Mouse (Mus musculus) left cerebral cortex, adult 18-20 months (tissue): ENCODE measurements at regions not wholly inside any gene's neighbourhood (a gene's known extent, or its start where the extent isn't known, plus 50 kb on each side); places are given as distances from the start of the nearest gene placed in this dataset.
A peak's percentile ranks its signal among the peaks of the same experiment; 100 is the strongest.
"Not testable (repeated sequence)": the region's sequence is repeated elsewhere in the genome, so short reads cannot be mapped to it uniquely, and the experiment has no call there.

Experiments
- DNase-seq, 2 experiments: peaks; one replicate each; pipeline ENCODE4 v3.0.0; 2021 to 2022; ENCODE audit warnings: low spot score in 2 of 2, mixed read lengths in 1 of 2

DNA sequence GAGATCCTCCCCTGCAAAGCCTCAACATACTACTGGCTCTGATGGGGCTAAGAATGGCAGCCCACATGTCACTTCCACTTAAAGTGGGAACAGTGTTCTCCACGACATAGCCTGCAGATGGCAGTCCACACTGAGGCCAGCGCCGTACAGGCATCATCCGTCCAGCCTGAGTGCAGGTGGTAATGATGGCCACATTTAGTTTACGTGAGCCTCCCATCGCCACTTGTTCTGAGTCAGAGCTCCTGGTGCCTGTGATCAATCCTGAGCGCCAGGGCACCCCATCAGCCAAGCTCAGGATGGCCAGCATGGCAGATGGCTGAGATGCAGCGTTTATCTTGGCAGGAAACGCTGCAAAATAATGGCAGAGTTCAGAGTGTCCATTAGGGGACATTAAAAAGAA lies 159.6 kb downstream of the Adgrd1 start:
- peak in 1 of 2 experiments; percentile 20 for DNase-seq

GRCm38 (mm10) chr5:129257206-129257605 lies 160.7 kb downstream of the Adgrd1 start:
- no peak for DNase-seq

- no peak for DNase-seq
These were observed 164.1 kb downstream of the Adgrd1 start for GRCm38 (mm10) chr5:129260689-129261088.

DNA sequence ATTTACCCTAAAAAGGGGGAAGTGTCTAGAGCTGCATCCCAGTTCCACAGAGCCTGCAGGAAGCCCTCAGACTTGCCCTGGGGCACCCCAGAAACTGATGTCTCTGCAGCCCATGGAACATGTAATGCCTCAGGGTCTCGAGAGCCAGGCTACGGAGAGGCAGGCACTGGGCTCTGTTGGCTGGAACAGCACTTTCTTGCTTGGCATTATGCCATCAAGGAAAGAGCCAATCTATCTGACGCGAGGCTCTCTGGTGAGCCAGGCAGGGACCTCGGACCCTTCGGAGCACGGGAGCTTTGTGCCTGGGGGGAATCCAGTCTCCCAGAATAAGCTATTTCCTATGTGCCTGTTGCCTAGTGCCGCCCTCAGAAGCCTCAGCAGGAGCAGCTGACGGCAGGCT lies 166.6 kb downstream of the Adgrd1 start:
- DNase-seq: no peak

DNA sequence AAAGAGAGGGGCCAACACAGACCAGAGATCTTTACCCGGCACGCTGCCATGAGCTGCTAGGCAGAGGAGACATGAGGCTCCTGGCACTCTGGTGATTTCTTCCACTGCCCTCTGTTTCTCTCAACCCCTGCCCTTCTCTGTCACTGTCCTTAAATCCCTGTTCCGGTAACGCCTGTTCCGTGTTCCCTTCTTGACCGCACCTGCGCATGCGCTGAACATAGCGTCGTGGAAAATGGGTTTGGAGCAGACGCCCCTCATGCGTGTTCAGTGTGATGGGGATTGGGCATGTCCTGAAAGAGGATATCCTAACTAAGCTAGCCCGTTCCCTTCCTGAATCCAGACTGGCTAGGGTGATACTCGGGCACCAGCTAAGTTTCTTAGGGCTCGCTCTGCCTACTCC lies 167.8 kb downstream of the Adgrd1 start:
- DNase-seq: no peak

DNA sequence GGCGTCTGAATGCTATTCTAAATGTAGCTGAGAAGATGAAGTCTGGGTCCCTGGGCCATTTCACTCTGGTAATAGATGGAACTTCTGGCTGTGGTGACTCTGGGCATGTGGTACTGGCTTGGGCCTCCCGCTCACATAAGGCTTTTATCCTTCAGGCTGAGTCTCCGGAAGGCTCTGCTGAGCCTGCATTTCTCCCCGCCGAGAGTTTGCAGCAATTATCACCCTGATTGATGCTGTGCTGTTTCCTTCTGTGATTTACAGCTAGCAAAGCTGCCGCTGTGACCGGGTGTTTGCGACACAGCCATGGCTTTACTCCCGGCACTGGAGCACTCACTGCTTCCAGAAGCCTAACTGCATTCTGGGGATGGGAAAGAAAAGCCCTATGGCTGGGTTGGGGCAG lies 171.9 kb downstream of the Adgrd1 start:
- peak in 1 of 2 experiments; percentile 7 for DNase-seq

DNA sequence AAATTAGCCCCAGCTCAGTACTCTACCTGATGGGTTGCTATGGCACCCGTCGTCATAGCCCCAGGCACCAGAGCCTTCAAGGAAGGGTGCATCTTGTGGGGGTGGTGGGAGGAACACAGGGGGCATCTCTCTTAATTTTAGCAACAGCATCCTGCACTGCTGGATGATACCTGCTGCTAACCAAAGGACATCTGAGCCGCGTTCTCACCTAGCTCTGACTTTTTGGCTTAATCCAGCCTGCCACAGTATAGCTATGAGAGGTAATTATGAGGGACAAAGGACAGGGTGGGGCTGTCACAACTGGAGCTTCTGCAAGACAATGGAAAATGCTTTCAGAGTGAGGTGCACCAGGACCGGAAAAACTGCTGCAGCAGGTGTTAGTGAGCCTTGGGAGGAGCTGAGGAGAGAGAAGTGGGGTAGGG lies 173.5 kb downstream of the Adgrd1 start:
- no peak for DNase-seq

DNA sequence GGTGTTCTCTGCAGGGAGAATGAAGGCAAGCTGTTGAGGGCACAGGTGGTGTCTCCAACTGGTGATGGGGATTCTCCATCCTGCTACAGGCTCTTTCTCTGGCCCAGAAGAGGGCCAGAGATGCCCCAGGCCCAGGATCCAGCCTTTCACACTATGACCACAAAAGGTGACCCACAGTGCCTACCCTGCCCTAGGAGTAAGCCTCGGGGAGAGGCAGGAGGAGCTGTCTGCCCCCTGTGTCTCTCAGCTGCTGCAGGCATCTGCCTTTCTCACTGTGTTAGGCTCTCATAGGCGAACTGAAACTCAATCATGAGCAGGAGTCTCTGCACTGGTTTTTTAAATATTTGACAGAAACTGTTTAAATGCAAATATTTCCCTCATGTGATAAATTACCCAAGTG lies 184.9 kb downstream of the Adgrd1 start:
- DNase-seq: no peak

DNA sequence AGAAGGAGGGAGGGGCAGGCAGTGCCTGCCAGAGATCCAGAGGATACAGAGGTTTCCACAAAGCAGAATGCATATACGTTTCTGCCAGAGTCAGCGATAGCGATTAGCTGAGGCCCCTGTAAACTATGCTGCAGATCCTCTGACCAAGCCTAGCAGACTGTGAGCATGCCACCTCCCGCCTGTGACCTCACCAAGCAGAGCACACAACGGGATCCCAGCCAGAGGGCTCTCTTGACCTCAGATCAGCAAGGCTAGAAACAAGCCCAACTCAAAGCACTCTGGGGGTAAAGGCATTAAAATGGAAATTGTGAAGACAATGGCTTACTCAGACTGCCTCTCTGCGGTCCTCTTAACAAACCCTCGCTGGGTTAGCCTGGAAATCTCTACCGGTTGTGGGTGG lies 185.6 kb downstream of the Adgrd1 start:
- DNase-seq: no peak

- no peak for DNase-seq
These were observed 186.3 kb downstream of the Adgrd1 start for GRCm38 (mm10) chr5:129282826-129283225.

DNA sequence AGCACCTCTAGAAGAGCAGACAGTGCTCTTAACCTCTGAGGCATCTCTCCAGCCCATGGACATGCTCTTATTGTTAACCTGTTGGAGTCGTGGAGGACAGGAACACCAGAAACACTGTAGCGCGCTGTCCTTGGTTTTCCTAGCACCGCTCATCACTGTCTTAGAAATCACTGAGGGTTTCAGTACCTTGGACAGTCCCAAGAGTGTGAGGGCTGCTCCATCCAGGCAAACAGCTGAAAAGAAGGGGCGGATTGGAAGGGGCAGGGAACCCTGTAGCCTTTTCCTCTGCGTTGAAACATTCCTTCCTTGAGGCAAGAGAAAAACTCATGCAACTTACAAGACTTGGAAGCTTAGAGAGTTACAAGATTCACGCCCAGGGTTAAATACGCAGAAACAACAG lies 190.9 kb downstream of the Adgrd1 start:
- no peak for DNase-seq

DNA sequence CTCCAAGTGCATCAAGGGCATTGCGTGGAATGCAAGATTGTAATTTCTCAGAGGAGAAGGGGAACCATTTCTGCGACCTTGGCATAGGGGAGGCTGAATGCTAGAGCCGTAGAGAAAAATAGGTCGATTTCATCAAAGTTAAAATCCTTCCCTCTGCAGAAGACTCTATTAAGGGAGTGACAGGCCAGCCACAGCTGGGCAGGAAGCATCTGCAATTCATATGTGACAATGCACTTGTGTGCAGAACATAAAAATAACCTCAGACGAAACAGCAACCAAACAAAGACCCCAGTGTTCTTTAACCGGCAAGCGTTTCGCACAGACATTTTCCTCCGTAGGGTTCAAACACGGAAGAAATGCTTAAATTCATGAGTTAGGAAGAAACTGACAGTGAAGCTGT lies 196.3 kb downstream of the Adgrd1 start:
- DNase-seq: not testable (repeated sequence)

DNA sequence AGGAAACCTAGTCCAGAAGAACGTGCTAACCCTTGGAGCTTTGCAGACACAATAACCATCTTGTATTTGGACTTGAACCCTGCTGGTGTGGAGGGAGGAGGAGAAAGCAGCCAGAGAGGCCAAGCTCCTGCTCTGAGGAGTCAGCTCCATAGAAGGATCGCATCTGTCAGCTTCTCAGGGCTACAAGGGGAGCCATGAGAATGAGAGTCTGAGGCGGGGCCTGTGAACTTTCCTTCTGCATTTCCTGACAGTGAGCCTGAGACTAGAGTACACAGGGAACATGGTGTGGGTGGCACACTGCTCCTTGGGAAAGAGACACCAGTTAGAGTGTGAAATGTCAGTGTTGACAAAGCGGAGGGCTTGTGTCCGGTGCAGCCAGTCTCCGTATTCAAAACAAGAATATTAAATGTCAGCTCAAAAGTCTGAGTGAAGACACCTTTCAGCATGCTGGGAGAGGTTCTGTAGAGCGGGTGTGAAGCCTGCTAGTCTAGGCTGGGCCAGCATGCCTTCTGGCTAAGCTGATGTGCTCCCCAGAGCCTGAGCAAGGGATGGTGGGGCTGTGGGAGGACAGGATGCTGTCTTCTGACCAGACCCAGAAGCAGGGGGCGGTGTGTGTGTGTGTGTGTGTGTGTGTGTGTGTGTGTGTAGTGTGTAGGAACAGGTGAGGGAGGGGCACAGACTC lies 198.5 kb downstream of the Adgrd1 start:
- DNase-seq: peak; percentile 28 to 36

GRCm38 (mm10) chr5:129297657-129298349 lies 201.3 kb downstream of the Adgrd1 start:
- DNase-seq: peak in 1 of 2 experiments; percentile 14

DNA sequence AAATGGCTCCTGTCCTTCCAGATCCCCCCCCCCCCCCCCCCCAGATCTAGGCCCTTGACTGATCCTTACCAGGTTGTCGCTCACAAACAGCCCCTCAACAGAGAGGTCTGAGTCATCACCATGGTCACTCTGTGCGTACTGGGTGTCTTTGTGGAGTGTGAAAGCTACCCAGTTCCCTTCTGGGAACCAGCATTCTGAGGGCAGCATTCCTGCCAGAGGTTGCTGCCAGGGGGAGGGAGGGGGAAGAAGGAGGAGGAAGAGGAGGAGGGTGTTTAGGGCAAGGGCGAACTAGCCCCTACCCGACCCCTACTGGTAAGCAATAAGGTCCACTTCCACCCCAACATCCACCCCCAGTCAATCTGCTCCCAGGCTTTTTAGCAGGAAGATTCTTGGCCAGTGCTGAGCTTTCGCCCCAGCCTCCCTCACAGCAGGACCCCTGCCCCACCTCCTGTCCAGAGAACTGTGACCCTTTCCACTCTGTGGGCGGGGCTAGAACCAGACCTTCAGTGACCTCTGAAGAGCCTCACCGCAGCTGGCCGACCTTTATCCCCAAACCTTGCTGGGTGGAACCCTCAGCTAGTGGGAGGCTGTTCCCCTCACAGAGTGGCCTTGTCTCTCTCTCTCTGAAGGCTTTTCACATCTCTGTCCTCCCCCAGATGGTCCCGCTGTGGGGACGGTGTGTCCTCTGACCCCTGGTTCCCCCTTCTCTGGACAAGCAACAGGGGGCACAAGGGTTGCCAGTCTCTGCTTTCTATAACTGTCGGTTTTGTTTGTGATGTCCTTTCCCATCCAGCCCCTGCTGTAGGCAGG lies 202.2 kb upstream of the Sfswap start:
- no peak for DNase-seq

- DNase-seq: peak in 1 of 2 experiments; percentile 12
These were observed 201.6 kb upstream of the Sfswap start for GRCm38 (mm10) chr5:129299456-129299765.

- DNase-seq: peak; percentile 8 to 11
These were observed 200.6 kb upstream of the Sfswap start for GRCm38 (mm10) chr5:129300423-129300822.

DNA sequence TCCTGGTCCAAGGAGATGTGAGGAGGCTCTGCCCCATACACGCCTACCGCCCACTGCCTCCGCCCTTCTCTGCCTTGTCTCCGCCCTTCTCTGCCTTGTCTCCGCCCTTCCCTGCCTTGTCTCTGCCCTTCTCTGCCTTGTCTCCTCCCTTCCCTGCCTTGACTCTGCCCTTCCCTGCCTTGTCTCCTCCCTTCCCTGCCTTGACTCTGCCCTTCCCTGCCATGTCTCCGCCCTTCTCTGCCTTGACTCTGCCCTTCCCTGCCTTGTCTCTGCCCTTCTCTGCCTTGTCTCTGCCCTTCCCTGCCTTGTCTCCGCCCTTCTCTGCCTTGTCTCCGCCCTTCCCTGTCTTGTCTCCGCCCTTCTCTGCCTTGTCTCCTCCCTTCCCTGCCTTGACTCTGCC lies 185.4 kb upstream of the Sfswap start:
- no peak for DNase-seq

DNA sequence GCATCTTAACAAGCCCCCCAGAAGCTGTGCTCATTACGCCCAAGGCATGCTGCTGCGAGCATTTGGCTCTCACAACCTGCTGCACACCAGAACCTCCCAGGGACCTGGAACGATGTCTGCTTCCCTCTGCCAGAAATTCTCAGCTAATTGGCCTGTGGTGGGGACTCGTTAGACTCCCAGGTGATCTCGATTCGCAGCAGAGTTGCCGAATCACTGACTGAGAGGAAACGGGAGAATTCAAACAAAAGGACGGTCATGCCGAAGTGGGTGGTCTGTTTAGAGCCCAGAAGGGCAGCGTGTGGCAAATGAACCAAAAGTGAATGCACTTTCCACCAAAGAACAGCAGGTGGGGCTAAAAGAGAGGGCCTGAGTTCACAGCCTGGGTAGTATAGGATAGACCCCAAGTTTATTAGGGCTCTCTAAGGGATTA lies 169.9 kb upstream of the Sfswap start:
- no peak for DNase-seq

DNA sequence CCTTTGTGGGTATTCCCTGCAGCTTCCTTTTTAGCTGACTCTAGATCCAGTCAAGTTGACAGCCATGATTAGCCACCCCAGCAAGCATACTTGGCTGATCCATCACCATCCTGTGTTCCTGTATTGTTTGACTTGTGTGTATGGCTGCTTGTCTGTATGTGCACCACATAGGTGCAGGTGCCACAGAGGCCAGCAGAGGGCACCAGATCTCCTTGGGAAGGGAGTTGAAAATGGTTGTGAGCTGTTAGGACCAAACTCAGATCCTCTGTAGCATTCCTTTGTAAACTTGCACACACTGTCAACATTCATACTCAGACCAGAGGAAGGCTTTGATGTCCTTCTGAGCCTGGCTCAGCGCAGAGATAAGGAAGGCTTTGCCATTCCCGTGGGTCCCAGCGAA lies 169.0 kb upstream of the Sfswap start:
- no peak for DNase-seq

- DNase-seq: peak; percentile 40 to 63
These were observed 162.5 kb upstream of the Sfswap start for GRCm38 (mm10) chr5:129338511-129338910.

DNA sequence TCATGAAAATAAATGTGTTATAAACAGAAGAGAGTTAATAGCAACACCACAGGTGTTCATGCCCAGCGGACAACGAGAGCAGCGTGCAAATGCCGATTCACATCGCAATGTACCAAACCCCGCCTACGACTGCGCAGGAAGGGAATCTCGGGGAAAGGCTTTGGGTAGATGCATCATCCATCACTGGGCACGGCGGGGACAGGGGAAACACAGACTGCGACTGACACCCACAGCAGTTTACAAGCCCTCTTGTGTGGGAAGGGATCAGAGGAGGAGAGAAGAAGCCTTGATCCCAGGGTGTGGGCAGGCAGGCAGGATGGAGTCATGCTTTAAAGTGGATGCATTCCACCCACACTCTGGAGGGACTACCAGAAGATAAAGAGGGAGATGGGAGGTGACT lies 157.0 kb upstream of the Sfswap start:
- peak; percentile 66 to 71 for DNase-seq
